Mouse (Mus musculus): ENCODE data around the gene Cacna1b.

The Cacna1b gene

DNA sequence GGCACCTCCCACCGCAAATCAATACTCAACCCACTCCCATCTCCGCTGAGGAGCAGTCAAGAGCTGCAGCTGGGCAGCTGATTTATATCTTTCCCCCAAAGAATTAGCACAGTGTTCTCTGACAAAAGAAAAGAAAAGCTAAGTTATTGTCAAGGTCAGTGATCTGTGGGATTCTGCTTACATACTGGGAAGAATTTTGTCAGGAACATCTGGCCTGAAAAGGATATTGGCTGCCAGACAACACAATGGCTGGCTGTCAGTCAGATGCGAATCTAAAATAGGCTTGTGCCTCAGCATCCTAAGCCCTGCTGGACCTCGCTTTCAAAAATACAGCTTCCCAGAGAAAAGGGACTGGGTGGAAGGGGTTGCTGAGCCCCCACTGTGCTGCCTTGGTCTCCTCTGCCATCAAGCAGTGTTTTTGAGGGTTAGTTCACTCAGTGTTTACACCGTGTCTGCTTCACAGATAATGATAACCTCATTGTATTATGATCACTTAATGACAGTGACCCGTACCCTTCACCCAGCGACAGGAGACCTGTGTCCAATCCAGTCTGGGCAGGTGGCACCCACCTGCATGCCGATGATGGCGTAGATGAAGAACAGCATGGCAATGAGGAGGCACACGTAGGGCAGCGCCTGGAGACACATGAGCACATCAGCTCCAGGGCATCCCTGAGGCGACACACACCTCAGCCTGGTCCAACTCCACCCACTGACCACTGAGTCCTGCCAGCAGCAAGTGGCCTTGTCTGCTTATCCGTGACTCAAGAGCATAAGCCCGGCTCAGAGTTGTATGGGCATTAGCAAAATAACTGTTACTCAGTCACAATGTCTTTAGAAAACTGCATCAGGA, 124.6 kb downstream of the Cacna1b start:
- no peak for DNase-seq

- DNase-seq: no peak
Observed at GRCm38 (mm10) chr2:24633645-24634044, 129.3 kb downstream of the Cacna1b start.

GRCm38 (mm10) chr2:24617141-24617540, 145.8 kb downstream of the Cacna1b start:
- no peak for DNase-seq

DNA sequence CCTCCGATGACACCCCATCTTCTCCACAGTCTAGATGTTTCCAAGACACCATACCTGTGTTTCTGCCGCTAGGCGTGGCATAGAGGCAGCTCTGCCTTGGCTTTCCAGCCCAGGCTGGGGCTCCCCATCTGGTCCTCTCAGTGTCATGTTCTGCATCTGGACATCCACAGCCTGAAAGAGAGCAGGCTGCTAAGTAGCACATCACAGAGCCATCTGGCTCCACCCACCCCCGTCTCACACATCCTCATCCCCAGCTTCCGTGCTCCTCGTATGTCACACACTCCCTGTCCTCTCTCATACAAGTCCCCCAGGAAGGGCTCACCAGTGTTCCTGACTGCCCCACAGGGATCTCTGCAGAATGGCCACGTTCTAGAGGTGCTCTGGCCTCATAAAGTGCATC, 153.2 kb downstream of the Cacna1b start:
- DNase-seq: no peak

DNA sequence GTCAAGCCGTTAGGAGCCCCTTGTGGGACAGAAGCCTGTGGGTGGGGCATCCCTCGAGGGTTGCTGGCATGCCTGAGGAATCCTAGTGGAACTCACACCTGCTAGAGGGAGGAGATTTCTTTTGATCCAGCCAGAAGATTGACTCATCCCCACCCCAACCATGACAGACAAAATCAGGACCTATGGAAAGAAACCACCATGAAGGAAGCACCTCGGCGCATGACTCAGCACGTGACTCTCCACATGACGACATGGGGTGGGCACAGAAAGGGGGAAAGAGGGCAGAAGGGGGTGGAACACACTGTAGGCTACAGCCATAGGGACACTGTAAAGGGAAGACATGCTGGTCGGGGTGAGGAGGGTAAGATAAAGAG, 154.2 kb downstream of the Cacna1b start:
- no peak for DNase-seq

DNA sequence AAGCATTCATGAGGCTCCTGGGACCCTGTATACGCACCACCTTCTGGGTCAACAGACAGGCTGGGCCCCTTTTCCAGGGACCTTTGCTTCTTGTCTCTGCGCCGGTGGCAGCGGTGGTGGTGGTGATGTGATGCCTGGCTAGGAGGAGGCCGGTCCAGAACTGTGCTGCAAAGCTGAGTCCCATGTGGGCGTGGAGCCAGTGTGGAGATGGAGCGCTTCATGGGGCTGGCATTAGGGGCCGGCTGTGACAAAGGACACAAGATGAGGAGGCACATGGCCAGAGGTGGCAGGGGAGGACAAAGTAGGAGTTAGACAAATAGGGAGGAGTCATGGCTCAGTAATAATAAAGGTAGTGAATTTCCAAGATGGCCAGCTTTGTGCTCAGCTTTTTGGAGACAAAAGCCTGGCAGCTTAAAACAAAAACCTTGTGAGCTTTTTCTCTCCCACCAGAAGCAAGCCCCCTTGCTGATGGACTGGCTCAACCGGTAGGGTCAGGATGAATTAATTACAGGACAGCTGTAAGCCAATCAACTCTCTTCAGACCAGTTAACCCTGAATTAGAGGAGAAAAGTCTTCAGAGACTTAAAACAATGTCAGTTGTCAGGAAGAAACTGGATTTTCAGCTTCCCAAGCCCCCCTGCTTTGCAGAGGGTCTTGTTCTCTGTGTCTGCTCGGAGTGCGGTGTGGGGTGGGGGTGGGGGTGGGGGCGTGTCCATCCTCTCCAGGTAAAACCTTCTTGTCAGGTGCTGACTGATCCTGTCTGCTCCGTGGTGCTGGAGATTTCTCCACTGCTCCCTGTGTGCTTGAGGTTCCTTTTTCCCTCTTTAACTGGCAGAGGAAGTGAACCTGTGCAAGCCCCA, 154.8 kb downstream of the Cacna1b start:
- no peak for DNase-seq

DNA sequence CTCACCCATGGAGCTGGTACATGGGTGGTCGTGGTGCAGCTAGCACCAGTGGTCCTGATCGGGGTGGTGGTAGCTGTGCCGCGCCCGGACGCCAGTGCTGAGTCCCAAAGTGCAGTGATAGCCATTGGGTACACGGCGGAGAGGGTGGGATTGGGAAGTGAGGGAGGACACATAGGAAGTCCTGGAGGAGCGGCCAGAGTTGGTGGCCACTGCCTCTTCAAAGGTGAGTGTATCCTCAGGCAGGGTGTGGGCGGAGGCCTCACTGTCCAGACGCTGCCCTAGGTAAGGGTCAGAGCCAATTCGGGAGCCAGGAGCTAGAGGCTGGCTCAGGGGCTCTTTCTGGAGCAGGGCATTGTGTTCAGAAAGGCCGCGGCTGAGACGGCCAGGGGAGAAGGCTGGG, 156.4 kb downstream of the Cacna1b start:
- no peak for DNase-seq

DNA sequence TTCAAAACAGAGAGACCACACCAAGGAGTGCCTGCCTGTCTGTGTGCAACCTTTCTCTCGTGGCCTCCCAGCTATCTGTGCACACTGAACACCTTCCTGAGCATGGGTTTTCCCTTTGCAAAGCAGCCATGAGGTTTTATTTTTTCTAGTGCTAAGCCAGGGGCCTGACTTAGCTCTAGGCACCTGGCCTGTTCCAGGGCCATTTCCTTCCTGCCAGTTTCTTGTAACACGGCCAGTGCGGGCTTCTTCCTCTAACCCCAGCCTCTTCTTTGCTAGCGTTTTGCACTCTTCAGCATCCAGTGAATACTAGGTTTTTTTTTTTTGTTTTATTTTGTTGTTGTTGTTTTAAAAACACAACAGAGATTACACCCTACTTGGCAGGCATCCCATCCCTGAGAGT, 157.9 kb downstream of the Cacna1b start:
- no peak for DNase-seq

- DNase-seq: no peak
Observed at GRCm38 (mm10) chr2:24589426-24589825, 173.5 kb downstream of the Cacna1b start.

GRCm38 (mm10) chr2:24587999-24588398, 175.0 kb downstream of the Cacna1b start:
- no peak for DNase-seq

- peak; percentile 16 for DNase-seq
Observed at GRCm38 (mm10) chr2:24574616-24575015, 188.3 kb downstream of the Cacna1b start.

DNA sequence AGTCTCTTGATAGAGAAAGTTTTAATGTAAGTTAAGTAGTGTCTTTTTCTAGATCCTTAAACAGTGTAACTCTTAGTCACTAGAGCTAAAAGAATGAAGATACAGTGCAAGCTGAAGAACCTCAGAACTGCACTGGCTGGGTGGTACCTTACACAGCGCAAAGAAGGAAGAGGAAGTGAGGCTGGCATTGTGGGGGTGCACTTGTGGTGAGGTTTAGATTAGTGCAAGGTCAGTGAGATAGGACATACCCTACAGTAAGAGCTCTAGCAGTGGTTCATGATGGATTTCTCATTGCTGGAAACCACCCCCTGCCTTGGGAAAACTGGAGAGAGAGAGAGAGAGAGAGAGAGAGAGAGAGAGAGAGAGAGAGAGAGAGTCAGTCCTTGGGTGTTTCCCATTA, 192.0 kb downstream of the Cacna1b start:
- DNase-seq: no peak

DNA sequence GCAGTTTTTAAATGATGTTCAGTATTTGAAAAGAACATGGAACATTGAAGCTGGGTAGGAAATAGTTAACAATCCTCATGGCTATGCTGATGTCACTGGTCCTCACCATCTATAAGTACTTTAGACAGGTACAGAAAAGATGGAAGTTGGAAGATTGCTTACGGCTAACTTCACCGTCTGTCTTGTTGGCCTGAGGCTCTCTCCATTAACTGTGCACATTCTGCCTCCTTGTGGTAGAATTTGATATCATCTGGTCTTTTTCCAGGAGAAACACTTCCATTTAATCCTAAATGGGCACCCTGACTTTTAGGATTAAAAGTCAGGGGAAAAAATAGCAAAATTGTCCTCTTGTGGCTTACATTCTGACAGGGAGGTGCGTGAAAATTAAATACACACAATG, 194.4 kb downstream of the Cacna1b start:
- DNase-seq: peak; percentile 9

- DNase-seq: no peak
Observed at GRCm38 (mm10) chr2:24562547-24563290, 200.2 kb downstream of the Cacna1b start.

GRCm38 (mm10) chr2:24561946-24562345, 201.0 kb downstream of the Cacna1b start:
- no peak for DNase-seq

GRCm38 (mm10) chr2:24560201-24560600, 202.8 kb downstream of the Cacna1b start:
- DNase-seq: no peak

GRCm38 (mm10) chr2:24556347-24556746, 206.6 kb downstream of the Cacna1b start:
- no peak for DNase-seq

GRCm38 (mm10) chr2:24553962-24554361, 209.0 kb downstream of the Cacna1b start:
- DNase-seq: no peak

Measured in cerebellum, adult 11 months (tissue).